Mouse (Mus musculus) left cerebral cortex, adult 8-10 months (tissue): ENCODE results near the gene Ces1e. TPM values are rescaled to one million over a fixed set of nuclear protein-coding genes. Genes with fewer than 3 reads are reported as not detected.

Experiments used
- DNase-seq, 2 experiments: peaks; one replicate each; pipeline ENCODE4 v3.0.0; 2022; ENCODE audit warnings: low spot score in 2 of 2
- total RNA-seq, 4 experiments: library from RNA; stranded (reverse); gene quantifications; 2 replicates each; pipeline ENCODE4 v1.2.4; 2022

Gene Ces1e
- total RNA-seq, 4 experiments from 2014 or later = not detected

DNA sequence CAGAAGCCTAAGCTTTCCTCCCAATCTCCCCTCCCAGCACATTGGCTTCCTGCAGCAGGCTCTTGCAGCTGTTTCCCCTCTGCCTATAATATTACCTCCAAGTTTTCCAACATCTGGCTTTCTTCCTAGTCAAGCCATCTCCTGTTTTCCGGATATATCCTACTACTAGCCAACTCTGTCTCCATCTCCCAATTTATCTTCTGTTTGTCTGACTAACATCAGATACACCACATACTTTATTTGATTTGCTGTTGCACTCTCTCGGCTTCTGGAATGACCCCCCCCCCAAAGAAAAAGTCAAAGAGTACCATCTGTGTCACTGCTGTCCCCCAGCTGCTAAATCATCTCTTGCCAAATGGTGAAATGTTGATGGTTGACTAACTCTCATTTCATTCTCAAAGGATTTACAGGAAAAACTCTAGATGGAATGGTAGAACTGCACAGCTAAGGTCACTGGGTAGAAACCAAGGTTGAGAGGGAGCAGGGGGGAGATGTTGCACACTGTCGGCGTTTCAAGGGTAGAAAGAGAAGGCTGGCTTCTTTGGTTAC lies 48.8 kb downstream of the Ces1e start:
- no peak for DNase-seq

DNA sequence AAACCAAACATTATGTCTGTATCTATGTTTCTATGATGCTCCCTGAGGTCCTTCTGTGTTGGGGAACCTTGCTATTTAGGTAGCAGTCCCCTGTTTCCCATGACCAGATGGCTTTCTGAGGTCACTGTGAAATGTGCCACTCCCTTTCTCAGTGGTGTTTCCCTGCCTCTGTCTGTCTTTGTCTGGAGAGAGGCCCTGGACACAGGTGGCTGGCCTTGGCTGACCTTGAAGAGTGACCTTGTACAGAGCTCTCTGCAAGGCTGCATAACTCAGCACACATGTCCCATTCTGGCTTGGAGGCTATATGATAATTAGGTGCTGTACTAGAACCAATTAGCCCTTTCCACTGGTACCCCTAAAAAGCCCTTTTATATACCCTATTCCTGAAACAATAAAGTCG lies 52.8 kb downstream of the Ces1e start:
- no peak for DNase-seq

DNA sequence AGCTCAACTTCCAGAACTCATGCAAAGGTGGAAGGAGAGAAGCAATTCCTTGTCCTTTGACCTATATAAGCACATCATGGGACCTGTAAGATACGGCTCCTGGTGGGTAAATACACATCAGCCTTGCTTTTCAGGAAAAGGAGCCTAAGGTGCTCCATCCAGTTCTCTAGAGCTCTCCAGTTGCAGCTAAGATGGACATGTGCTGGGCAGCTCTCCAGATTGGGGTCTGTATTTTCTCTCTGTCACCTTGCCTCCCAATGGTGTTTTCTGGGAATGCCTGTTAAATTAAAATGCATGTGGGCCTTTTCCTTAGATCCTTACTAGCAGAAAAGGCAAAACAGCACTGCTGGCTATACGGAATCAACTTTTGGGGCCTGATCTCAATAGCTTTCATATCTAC lies 54.9 kb downstream of the Ces1e start:
- DNase-seq = no peak

GRCm38 (mm10) chr8:93171846-93172590 lies 57.4 kb downstream of the Ces1e start:
- no peak for DNase-seq

DNA sequence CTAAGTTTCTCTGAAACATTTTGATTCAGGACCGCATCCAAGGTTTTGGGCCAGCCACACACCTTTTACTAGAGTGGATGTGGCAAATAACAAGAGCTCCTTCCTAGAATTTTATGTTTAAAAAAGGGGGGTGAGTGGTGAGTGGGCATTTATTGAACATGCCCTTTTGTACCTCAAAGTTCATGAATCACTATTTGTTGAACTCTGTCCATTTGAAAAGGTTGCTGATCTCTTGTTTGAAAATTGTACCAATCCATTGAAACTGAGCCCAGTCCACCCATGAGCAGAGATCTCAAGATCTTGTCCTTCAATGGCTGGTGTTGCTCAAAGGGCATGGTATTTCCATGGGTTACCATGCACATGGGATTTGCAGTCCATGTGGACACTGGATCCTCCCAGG lies 66.1 kb downstream of the Ces1e start:
- no peak for DNase-seq

- DNase-seq = no peak
Measured at GRCm38 (mm10) chr8:93151401-93151800, 78.0 kb downstream of the Ces1e start.

Other genes starting within 250 kb of the Ces1e start
- under 1 TPM in 1 of 4 experiments, not detected in 3; 0.41 TPM for gene Ces1a, start 181.4 kb downstream of the Ces1e start, total RNA-seq
- gene Ces1b, start 149.6 kb downstream of the Ces1e start, total RNA-seq = not detected
- gene Ces1c, start 98.3 kb downstream of the Ces1e start, total RNA-seq = not detected
- 1 to 10 TPM in 1 of 4 experiments, under 1 TPM in 3; 0.30 to 3.7 (median 0.43) TPM for gene Ces1d, start 31.8 kb downstream of the Ces1e start, total RNA-seq
- 1 to 10 TPM in 1 of 4 experiments, under 1 TPM in 1, not detected in 2; 0.19 to 1.3 TPM for gene Ces1f, start 50.1 kb upstream of the Ces1e start, total RNA-seq
- gene Ces1g, start 107.7 kb upstream of the Ces1e start, total RNA-seq = not detected
- not detected for gene Ces1h, start 150.1 kb upstream of the Ces1e start, total RNA-seq